Mouse (Mus musculus): ENCODE results near the gene Neurod2.
A peak's percentile ranks its signal among the peaks of the same experiment; 100 is the strongest.

Neurod2 gene

DNA sequence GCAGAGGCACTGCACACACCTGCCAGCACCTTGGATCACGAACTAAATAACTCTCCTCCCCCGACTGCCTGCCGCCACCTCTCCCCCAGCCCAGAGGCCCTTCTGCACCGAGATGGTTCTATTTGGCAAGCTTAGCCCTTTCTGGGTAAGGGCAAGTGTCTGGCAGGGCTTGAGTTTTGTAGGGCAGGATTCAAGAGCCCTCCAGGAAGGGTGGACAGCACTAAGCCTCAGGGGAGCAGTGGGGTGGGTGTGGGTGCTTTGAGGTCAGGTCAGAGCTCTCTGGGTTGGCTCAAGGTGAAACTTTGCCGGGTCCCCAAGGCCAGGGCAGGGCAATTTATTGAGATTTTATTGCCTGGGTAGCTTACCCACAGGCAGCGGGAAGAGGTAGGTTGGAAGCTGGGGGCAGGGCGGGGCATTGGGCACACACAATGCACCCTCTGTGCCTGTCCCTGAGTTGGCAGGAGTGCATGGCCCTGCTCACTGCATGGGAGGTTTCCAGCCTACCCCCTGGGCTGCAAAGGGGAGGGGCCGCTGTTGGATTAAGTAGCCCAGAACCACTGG is 24.3 kb upstream of the Neurod2 start:
- no peak for DNase-seq

DNA sequence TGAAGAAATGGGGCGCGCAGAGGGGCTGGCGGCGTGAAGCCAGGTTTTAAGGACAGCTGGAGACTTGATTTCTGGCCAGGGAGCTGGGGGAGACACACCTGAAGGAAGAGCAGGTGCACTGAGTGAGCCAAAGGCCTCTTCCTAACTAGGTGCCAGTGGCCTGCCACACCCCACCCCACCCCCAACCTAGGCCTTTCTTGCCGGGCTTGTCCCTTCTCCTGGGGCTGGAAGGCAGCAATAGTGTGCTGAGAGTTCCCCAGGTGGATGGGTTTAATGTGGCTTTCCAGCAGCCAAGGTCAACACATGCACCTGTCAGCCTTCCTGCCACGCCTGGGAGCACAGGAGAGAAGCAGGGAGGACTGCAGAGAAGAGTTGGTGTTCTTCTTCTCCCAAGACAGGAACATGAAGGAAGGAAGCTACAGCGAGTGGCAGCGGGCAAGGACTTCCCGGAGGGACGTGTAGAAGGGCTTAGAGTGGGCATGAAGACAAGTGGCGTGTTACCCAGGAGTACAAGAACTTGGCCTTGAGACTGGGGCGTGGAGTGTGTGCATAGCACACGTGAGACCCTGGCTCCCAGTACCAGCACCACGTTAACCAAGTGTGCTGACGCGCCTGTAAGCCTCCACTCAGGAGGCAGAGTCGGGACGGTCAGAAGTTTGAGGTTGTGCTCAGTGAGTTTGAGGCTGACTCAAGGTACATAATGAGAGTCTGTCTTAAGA is 23.0 kb upstream of the Neurod2 start:
- DNase-seq, result no peak

DNA sequence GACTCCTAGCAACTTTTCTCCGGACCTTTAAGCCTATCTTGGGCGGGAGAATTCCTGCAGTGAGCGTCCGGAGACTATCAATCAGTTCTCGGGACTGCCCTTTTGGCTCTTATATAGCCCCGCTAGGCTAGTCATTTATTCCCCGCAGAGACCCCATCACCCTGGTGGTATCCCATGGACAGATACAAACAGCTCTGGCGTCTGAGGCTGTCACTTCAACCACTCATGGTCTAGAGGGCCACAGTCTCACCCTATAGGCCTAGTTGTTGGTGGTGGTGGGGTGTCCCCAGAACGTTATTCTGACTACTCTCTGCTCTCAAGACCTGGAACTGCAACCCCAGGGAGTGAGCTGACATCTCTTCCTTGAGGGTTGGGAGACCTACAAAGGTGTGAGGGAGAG is 19.9 kb upstream of the Neurod2 start:
- DNase-seq, result no peak

DNA sequence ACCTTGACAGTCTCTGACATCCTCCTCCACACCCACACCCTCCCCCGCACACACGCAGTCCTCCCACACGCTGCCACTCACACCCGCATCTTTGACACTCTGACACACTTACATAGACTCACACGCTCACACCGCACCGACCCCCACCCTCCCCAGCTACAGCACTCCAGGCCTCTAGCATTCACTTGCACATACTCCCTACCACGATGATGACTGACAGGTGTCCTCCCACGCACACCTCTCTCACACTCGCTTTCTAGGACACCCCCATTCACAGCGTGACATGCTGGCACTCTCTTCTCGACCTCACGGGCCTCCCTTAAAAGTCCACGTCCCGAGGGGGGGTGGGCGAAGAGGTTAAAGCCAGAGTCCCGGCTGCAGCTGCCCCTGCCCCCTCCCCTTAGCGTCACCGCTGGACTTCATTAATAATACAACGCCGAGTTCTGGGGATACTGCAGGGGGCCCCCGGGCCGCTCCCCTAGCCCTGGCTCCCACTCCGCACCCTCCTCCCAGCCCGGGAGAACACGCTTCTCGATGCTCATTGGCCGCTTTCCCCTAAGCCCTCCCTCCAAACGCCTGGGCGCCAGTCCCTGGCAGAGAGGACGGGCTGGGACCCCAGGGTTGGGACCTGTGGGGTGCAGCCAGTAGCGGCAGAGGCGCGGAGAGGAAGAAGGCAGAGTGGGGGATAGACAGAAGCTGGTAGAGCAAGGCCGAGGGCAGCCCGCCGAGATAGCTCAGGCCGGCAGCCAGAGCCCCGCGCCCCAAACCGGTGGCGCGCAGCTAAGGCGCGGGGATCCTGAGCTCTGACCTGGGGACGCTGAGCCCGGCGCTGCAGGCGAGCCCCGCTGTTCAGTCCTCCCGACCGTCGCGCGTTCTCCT is 18.9 kb upstream of the Neurod2 start, which contains the start of gene Ppp1r1b:
TSS of gene Ppp1r1b (plus strand) at position 322 of the 879 bp plus-strand sequence.
- DNase-seq, result peak; percentile 52 to 62

DNA sequence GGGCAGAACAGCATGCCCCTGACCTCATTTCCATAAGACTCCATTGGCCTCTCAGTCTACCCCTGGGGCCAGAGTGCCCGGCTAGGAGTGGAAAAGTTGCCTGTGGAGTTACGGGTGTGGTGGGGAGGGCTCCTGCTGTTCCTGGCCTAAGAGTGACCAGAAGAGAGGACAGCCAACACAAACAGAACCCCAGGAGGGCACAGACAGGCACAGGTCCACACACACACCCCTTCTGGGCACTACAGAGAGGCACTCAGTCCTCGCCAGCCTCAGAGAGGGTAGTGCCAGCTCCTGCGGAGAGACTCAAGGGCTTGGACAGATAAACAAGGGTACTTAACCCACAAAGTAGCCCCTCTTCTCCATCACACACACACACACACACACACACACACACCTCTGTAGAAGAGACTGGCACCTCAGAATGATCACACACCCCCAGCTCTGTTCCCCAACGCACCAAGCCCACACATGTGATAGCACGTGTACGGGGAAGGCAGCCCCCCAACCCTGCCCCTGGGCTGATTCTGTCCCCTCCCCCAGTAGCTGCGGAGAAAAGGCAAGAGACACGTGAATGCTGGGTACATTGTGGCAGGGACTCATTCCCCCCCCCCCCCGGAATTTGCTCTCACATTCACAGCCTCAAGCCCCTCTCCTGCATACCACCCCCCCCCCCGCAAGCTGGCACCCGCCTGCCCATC is 18.1 kb upstream of the Neurod2 start:
- DNase-seq, result no peak

GRCm38 (mm10) chr11:98346168-98346567 is 16.7 kb upstream of the Neurod2 start:
- no peak for DNase-seq

GRCm38 (mm10) chr11:98345253-98345652 is 15.8 kb upstream of the Neurod2 start:
- DNase-seq, result peak; percentile 53 to 64

DNA sequence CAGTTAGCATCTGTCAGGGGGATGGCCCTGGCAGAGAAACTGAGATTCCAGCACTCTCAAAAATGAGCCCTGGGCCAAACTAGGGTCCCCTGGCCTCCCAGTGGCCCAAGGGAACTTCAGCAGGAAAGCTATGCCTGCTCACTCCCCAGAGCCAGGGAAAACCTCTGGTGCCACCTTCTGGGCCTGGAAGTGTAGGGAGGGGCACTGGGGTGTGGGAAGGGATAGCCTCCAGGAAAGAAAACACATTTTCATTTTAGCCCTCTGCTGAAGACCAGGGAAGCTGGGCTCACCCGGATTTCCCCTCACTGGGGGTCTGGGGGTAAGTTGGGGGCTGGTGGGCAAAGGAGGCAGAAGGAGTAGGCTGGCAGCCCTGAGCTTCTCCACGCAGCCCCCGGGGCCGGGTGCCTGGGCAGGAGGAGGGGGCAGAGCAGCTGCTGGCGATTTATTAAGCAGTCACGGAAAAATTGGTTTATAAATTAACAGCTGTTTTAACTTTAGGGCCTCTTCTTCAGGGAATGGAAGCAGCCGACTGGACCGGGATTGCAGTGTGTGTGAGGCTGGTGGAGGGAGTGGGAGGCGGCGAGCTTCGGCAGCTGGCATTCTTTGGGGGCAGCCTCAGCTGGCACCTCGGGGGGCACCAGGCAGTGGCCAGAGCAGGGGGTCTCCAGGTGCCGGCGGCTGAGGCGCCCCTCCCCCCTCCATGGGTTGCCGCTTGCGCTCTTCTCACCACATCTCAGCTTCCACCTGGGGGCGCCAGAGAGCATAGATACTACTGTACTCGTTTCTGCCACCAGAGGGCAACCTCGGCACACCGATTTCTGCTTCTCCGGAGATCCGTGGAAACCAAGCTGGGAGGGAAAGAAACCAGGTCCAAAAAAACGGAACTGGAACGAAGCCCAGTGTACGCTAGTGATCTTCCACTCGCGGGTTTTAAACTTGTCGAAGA is 12.8 kb upstream of the Neurod2 start:
- peak; percentile 64 to 69 for DNase-seq

DNA sequence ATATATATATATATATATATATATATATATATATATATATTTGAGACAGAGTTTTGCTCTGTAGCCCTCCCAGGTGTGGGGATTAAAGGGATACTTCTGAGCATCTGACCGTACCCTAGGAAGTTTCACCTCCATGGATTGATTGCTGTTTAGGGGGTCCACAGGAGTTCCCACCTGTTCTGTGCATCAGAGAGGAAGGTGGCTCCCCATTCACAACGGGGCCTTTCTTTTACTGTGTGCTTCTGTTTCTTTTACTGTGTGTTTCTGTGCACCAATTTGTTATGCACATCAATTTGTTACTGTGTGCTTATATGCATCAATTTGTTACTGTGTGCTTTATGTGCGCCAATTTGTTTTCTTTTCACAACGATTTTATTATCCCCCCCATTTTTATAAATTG is 11.7 kb upstream of the Neurod2 start:
- DNase-seq, result no peak

GRCm38 (mm10) chr11:98340597-98340996 is 11.1 kb upstream of the Neurod2 start:
- no peak for DNase-seq

- no peak for DNase-seq
These were observed 10.3 kb upstream of the Neurod2 start for GRCm38 (mm10) chr11:98339679-98340287.

DNA sequence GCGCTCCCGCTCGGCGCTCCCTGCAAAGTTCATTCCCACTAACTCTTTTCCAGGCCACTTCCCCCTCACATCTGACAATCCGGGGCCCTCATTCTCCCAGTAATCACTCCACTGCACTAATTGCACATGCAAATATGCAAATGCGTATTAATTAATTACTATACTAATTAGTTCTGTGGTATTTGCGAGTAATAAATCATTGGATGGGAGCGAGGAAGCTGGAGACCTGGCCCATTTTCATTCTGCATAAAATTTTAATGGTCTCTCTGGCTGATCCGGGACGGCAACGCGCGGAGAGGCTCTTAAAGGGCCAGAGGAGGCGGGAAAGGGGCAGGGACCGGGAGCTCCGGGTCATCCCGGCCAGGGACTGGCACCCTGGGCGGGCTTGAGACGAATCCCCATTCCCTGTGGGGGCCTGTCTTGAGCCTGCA is 9.6 kb upstream of the Neurod2 start:
- DNase-seq, result no peak

GRCm38 (mm10) chr11:98338507-98338961 is 9.1 kb upstream of the Neurod2 start:
- DNase-seq, result no peak

- no peak for DNase-seq
These were observed 7.0 kb upstream of the Neurod2 start for GRCm38 (mm10) chr11:98336245-98337107.

DNA sequence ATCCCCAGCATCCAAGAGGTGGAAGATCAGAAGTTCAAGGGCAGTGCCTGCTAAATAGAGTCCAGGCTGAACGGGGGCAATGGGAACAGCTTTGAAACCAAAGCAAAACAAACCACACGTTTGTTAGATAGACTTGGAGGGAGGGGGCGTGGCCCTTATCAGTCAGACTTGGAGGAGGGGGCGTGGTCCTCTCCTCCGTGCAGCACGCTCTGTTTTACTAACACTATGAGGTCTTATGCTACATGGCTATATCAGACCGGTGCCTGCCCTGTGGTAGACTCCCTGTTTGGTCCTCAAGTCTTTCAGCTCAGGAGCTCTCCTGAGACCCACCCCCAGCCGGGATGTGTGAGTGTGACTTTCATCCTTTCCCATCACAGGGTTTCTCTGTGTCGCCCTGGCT is 5.8 kb upstream of the Neurod2 start:
- no peak for DNase-seq

- DNase-seq, result no peak
These were observed 4.7 kb upstream of the Neurod2 start for GRCm38 (mm10) chr11:98333981-98334741.

DNA sequence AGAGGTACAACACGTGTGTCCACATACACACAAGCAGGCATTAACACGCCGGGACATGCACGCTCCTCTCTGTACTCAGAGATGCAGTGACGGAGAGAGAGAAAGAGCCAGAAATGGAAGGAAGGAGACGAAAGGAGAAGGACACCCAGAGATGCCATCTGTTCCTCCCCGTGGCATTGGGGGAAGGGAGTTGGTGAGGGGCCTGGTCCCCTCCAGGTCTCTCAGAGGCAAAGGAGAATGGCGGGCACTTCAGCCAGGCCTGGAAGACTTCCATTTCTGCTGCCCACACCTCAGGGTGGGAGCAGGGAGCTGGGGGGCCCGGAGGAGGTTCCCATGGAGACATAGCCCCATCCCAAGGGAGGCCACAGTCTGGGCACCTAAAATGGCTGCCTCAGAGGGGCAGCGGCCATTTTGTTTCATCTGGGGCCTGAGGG is 3.8 kb upstream of the Neurod2 start:
- no peak for DNase-seq

DNA sequence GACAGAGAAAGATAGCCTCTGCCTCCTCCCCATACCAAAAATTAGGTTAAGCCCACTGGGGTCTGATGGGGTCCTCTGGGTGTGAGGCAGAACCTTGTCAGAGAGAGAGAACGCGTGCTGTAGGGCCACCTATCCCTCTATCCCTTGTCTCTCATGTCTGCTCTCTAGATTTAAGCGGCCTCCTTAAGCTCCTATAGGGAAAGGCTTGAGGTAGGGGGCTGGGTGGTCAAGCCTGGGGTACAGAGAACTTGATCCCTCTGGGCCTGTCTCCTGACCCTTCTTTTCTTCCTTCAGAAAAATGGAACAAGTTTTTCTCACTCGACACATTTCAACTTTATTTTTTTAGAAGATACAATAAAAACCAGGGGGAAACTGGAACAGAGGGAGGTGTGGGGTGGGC is 3.4 kb upstream of the Neurod2 start:
- DNase-seq, result no peak

DNA sequence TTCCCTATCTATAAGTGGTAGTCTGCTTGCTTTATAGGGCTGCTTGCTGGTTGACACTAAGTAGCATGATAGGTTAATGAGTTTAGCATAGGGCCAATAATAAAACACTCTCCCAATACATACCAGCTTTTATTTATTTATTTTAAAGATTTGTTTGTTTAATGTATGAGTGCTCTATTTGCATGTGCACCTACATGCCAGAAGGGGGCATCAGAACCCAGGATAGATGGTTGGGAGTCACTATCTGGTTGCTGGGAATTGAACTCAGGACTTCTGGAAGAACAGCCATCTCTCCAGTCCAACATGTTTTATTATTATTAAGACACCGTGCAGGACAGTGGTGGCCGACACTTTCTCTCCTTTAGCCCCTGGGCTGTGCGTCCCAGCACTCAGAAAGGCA is 2.7 kb upstream of the Neurod2 start:
- DNase-seq, result no peak

Measured in thymus, adult 18-20 months (tissue).